Mouse (Mus musculus): ENCODE measurements around the gene Myt1l. TPM values are rescaled to one million over a fixed set of nuclear protein-coding genes. Genes with fewer than 3 reads are reported as not detected.

Gene Myt1l
- total and polyA plus RNA-seq, 2 experiments from 2014 or later = 0.34 TPM; not detected in 1

- TF ChIP-seq EP300 (IDR thresholded peaks at IDR 0.05; ENCODE audit: low read depth) = no peak
- TF ChIP-seq CTCF (IDR thresholded peaks at IDR 0.05; ENCODE audit: low read depth) = no peak
- no peak overlapping the region for H3K4me3 ChIP-seq (ENCODE audit: low read depth, low read length)
- no peaks in the 10 kb centered on the region for H3K36me3 ChIP-seq (replicated peaks; ENCODE audit: control insufficient read depth, insufficient read depth, low read length)
- DNase-seq (ENCODE audit: low spot score) = no peak
- peaks cover 9% of the 10 kb centered on the region for H3K4me1 ChIP-seq (ENCODE audit: control insufficient read depth, insufficient read depth)
- H3K27me3 ChIP-seq (ENCODE audit: control insufficient read depth, insufficient read depth, low read length) = no peaks in the 10 kb centered on the region
- no peak overlapping the region for H3K27ac ChIP-seq (ENCODE audit: low read depth)
- ATAC-seq (ENCODE audit: insufficient read depth, low read depth) = no peak
- H3K4me2 ChIP-seq (ENCODE audit: low read depth, low read length) = no peak overlapping the region
- no peaks in the 10 kb centered on the region for H3K9me3 ChIP-seq (replicated peaks; ENCODE audit: control insufficient read depth, low read length)
- 73% methylated on average over 8 of the region's 8 CpGs for WGBS
- H3K9ac ChIP-seq (replicated peaks; ENCODE audit: low read depth, low read length) = no peak overlapping the region
Observed at GRCm38 (mm10) chr12:29703541-29703940, 175.4 kb downstream of the Myt1l start.

GRCm38 (mm10) chr12:29707094-29707493, 178.9 kb downstream of the Myt1l start:
- TF ChIP-seq CTCF (IDR thresholded peaks at IDR 0.05; ENCODE audit: low read depth) = no peak
- TF ChIP-seq EP300 (IDR thresholded peaks at IDR 0.05; ENCODE audit: low read depth) = no peak
- no peak for DNase-seq (ENCODE audit: low spot score)
- no peak for ATAC-seq (ENCODE audit: insufficient read depth, low read depth)
- no peaks in the 10 kb centered on the region; the same call in 1 of the 2 replicates for H3K4me1 ChIP-seq (ENCODE audit: control insufficient read depth, insufficient read depth)
- H3K9ac ChIP-seq (replicated peaks; ENCODE audit: low read depth, low read length) = no peak overlapping the region
- WGBS = 71% methylated on average over 3 of the region's 3 CpGs
- no peaks in the 10 kb centered on the region for H3K9me3 ChIP-seq (replicated peaks; ENCODE audit: control insufficient read depth, low read length)
- H3K4me2 ChIP-seq (ENCODE audit: low read depth, low read length) = no peak overlapping the region
- H3K4me3 ChIP-seq (ENCODE audit: low read depth, low read length) = no peak overlapping the region
- H3K27me3 ChIP-seq (ENCODE audit: control insufficient read depth, insufficient read depth, low read length) = no peaks in the 10 kb centered on the region
- H3K36me3 ChIP-seq (replicated peaks; ENCODE audit: control insufficient read depth, insufficient read depth, low read length) = no peaks in the 10 kb centered on the region
- no peak overlapping the region for H3K27ac ChIP-seq (ENCODE audit: low read depth)

GRCm38 (mm10) chr12:29708166-29708565, 180.0 kb downstream of the Myt1l start:
- peak; percentile 15 for TF ChIP-seq CTCF (IDR thresholded peaks at IDR 0.05; ENCODE audit: low read depth)
- no peak for TF ChIP-seq EP300 (IDR thresholded peaks at IDR 0.05; ENCODE audit: low read depth)
- peak; percentile 36; the same call in 1 of the 2 replicates for ATAC-seq (ENCODE audit: insufficient read depth, low read depth)
- 26% methylated on average over 3 of the region's 3 CpGs for whole genome bisulfite sequencing

GRCm38 (mm10) chr12:29712795-29713721, 184.9 kb downstream of the Myt1l start:
- no peaks in the 10 kb centered on the region for H3K4me1 ChIP-seq (ENCODE audit: control insufficient read depth, insufficient read depth)
- no peak overlapping the region for H3K9ac ChIP-seq (replicated peaks; ENCODE audit: low read depth, low read length)
- no peaks in the 10 kb centered on the region for H3K9me3 ChIP-seq (replicated peaks; ENCODE audit: control insufficient read depth, low read length)
- no peak overlapping the region for H3K27ac ChIP-seq (ENCODE audit: low read depth)
- 81% methylated on average over 15 of the region's 15 CpGs for WGBS
- ATAC-seq (ENCODE audit: insufficient read depth, low read depth) = no peak
- H3K36me3 ChIP-seq (replicated peaks; ENCODE audit: control insufficient read depth, insufficient read depth, low read length) = no peaks in the 10 kb centered on the region
- no peak for DNase-seq (ENCODE audit: low spot score)
- H3K4me3 ChIP-seq (ENCODE audit: low read depth, low read length) = no peak overlapping the region
- H3K4me2 ChIP-seq (ENCODE audit: low read depth, low read length) = no peak overlapping the region
- TF ChIP-seq EP300 (IDR thresholded peaks at IDR 0.05; ENCODE audit: low read depth) = no peak
- no peak for TF ChIP-seq CTCF (IDR thresholded peaks at IDR 0.05; ENCODE audit: low read depth)
- no peaks in the 10 kb centered on the region for H3K27me3 ChIP-seq (ENCODE audit: control insufficient read depth, insufficient read depth, low read length)

More at GRCm38 (mm10) chr12:29708166-29708565, 180.0 kb downstream of the Myt1l start:
- no peaks in the 10 kb centered on the region for H3K27me3 ChIP-seq (ENCODE audit: control insufficient read depth, insufficient read depth, low read length)
- no peak overlapping the region for H3K27ac ChIP-seq (ENCODE audit: low read depth)
- H3K4me1 ChIP-seq (ENCODE audit: control insufficient read depth, insufficient read depth) = no peaks in the 10 kb centered on the region
- peak; percentile 21 for DNase-seq (ENCODE audit: low spot score)
- H3K9ac ChIP-seq (replicated peaks; ENCODE audit: low read depth, low read length) = no peak overlapping the region
- no peak overlapping the region for H3K4me2 ChIP-seq (ENCODE audit: low read depth, low read length)
- no peak overlapping the region for H3K4me3 ChIP-seq (ENCODE audit: low read depth, low read length)
- H3K9me3 ChIP-seq (replicated peaks; ENCODE audit: control insufficient read depth, low read length) = no peaks in the 10 kb centered on the region
- no peaks in the 10 kb centered on the region for H3K36me3 ChIP-seq (replicated peaks; ENCODE audit: control insufficient read depth, insufficient read depth, low read length)

GRCm38 (mm10) chr12:29723722-29724338, 195.6 kb downstream of the Myt1l start:
- no peak overlapping the region for H3K4me2 ChIP-seq (ENCODE audit: low read depth, low read length)
- TF ChIP-seq CTCF (IDR thresholded peaks at IDR 0.05; ENCODE audit: low read depth) (no peak), EP300 (IDR thresholded peaks at IDR 0.05; ENCODE audit: low read depth) (no peak)
- H3K27ac ChIP-seq (ENCODE audit: low read depth) = no peak overlapping the region
- H3K4me3 ChIP-seq (ENCODE audit: low read depth, low read length) = no peak overlapping the region
- no peaks in the 10 kb centered on the region for H3K36me3 ChIP-seq (replicated peaks; ENCODE audit: control insufficient read depth, insufficient read depth, low read length)
- no peak for DNase-seq (ENCODE audit: low spot score)
- WGBS = 73% methylated on average over 17 of the region's 17 CpGs
- H3K27me3 ChIP-seq (ENCODE audit: control insufficient read depth, insufficient read depth, low read length) = no peaks in the 10 kb centered on the region
- ATAC-seq (ENCODE audit: insufficient read depth, low read depth) = no peak
- H3K4me1 ChIP-seq (ENCODE audit: control insufficient read depth, insufficient read depth) = no peaks in the 10 kb centered on the region
- H3K9ac ChIP-seq (replicated peaks; ENCODE audit: low read depth, low read length) = no peak overlapping the region
- peaks cover 3% of the 10 kb centered on the region; the same call in 1 of the 2 replicates for H3K9me3 ChIP-seq (replicated peaks; ENCODE audit: control insufficient read depth, low read length)

All from heart, postnatal 0 days (tissue).